Mouse (Mus musculus) CH12.LX (cell line): ENCODE measurements around the gene Olfr96. TPM values are rescaled to one million over a fixed set of nuclear protein-coding genes. Genes with fewer than 3 reads are reported as not detected.
A peak's percentile ranks its signal among the peaks of the same experiment; 100 is the strongest.

Experiments used
- DNase-seq: peaks from one replicate; pipeline ENCODE4 v3.0.0-alpha.2; 2013; ENCODE audit errors: extremely low read depth
- H3K27ac ChIP-seq: 2 replicates; pipeline ENCODE4 v1.5.1; 2012; ENCODE audit warnings: low read depth, mild to moderate bottlenecking, control low read depth, moderate library complexity; ENCODE audit not compliant: insufficient read depth
- H3K27me3 ChIP-seq: replicated peaks from 2 replicates; pipeline ENCODE3; 2012; ENCODE audit warnings: inconsistent platforms
- H3K36me3 ChIP-seq, 2 experiments: replicated peaks in 1 of 2; 2 replicates each; pipeline versions ENCODE3 to v1.6.1; 2012; ENCODE audit warnings: inconsistent platforms in 1 of 2, low read length in 1 of 2, mild to moderate bottlenecking in 1 of 2, mixed read lengths in 1 of 2, moderate library complexity in 1 of 2; ENCODE audit not compliant: control insufficient read depth in 1 of 2, insufficient read depth in 1 of 2
- H3K4me1 ChIP-seq, 2 experiments: 2 replicates each; pipeline ENCODE4 v1.6.1; 2012; ENCODE audit warnings: inconsistent platforms in 1 of 2, moderate library complexity in 1 of 2; ENCODE audit not compliant: insufficient read depth in 2 of 2, control insufficient read depth in 1 of 2
- H3K4me2 ChIP-seq: 2 replicates; pipeline ENCODE4 v1.6.1; 2012; ENCODE audit warnings: low read depth, mild to moderate bottlenecking, control low read depth; ENCODE audit not compliant: poor library complexity, insufficient read depth, severe bottlenecking
- H3K4me3 ChIP-seq, 3 experiments: fragments of 150-350 bp in 1 of 3; sonication (generic) in 1 of 3; replicated peaks in 1 of 3; 2 replicates each; pipeline versions ENCODE3 to v1.5.1; 2011 to 2012; ENCODE audit warnings: low read depth in 2 of 3, low read length in 2 of 3, mild to moderate bottlenecking in 2 of 3, moderate library complexity in 2 of 3, control low read depth in 1 of 3, improper control_type of control experiment in 1 of 3, inconsistent platforms in 1 of 3, mixed read lengths in 1 of 3; ENCODE audit not compliant: poor library complexity in 1 of 3
- H3K79me2 ChIP-seq: replicated peaks from 2 replicates; pipeline ENCODE4 v1.6.1; 2012; ENCODE audit warnings: mild to moderate bottlenecking, moderate library complexity; ENCODE audit not compliant: control insufficient read depth, poor library complexity, insufficient read depth, severe bottlenecking; ENCODE audit errors: extremely low read depth
- H3K9ac ChIP-seq: 2 replicates; pipeline ENCODE4 v1.6.1; 2012; ENCODE audit warnings: low read depth, mild to moderate bottlenecking, control low read depth, moderate library complexity; ENCODE audit not compliant: insufficient read depth
- H3K9me3 ChIP-seq: replicated peaks from 2 replicates; pipeline ENCODE3; 2012; ENCODE audit warnings: low read length, inconsistent platforms, mixed read lengths
- BHLHE40 ChIP-seq: IDR thresholded peaks from 2 replicates; pipeline ENCODE4 v1.6.1; 2011; ENCODE audit warnings: mild to moderate bottlenecking, low read depth, low read length, improper control_type of control experiment
- CTCF ChIP-seq, 2 experiments: IDR thresholded peaks in 1 of 2; conservative IDR thresholded peaks in 1 of 2; 2 replicates each; pipeline ENCODE4 v1.5.1; 2011 to 2012; ENCODE audit warnings: low read depth in 2 of 2, low read length in 2 of 2, improper control_type of control experiment in 1 of 2, inconsistent platforms in 1 of 2, mild to moderate bottlenecking in 1 of 2, moderate library complexity in 1 of 2
- E2F4 ChIP-seq: IDR thresholded peaks from 2 replicates; pipeline ENCODE4 v1.6.1; 2011; ENCODE audit warnings: low read depth, low read length, improper control_type of control experiment; ENCODE audit not compliant: insufficient replicate concordance
- EP300 ChIP-seq: IDR thresholded peaks from 2 replicates; pipeline ENCODE4 v1.6.1; 2011; ENCODE audit warnings: low read length, improper control_type of control experiment
- ETS1 ChIP-seq: conservative IDR thresholded peaks from 2 replicates; pipeline ENCODE4 v1.6.1; 2012; ENCODE audit warnings: low read depth, mild to moderate bottlenecking, inconsistent platforms, low read length, improper control_type of control experiment, moderate library complexity
- MAX ChIP-seq: IDR thresholded peaks from 2 replicates; pipeline ENCODE4 v1.6.1; 2011; ENCODE audit warnings: low read length, improper control_type of control experiment
- MYC ChIP-seq: IDR thresholded peaks from 2 replicates; pipeline ENCODE4 v1.6.1; 2011; ENCODE audit warnings: low read depth, mild to moderate bottlenecking, improper control_type of control experiment, low read length
- NELFE ChIP-seq: IDR thresholded peaks from 2 replicates; pipeline ENCODE4 v1.6.1; 2011; ENCODE audit warnings: low read depth, low read length, improper control_type of control experiment
- POLR2AphosphoS2 ChIP-seq: IDR thresholded peaks from 2 replicates; pipeline ENCODE4 v1.6.1; 2011; ENCODE audit warnings: low read depth, low read length, improper control_type of control experiment
- RAD21 ChIP-seq: IDR thresholded peaks from 2 replicates; pipeline ENCODE4 v1.6.1; 2011; ENCODE audit warnings: low read depth, mild to moderate bottlenecking, low read length, improper control_type of control experiment, moderate library complexity
- SIN3A ChIP-seq: IDR thresholded peaks from 2 replicates; pipeline ENCODE4 v1.6.1; 2012; ENCODE audit warnings: low read length, improper control_type of control experiment, inconsistent platforms
- SMC3 ChIP-seq: IDR thresholded peaks from 2 replicates; pipeline ENCODE4 v1.6.1; 2011; ENCODE audit warnings: low read depth, low read length, improper control_type of control experiment
- TBP ChIP-seq: conservative IDR thresholded peaks from 2 replicates; pipeline ENCODE4 v1.6.1; 2011; ENCODE audit warnings: low read depth, low read length, improper control_type of control experiment
- TCF12 ChIP-seq: IDR thresholded peaks from 2 replicates; pipeline ENCODE4 v1.6.1; 2014; ENCODE audit warnings: low read depth, mild to moderate bottlenecking, inconsistent platforms, low read length, improper control_type of control experiment
- UBTF ChIP-seq: IDR thresholded peaks from 2 replicates; pipeline ENCODE4 v1.6.1; 2012; ENCODE audit warnings: low read depth, mild to moderate bottlenecking, inconsistent platforms, low read length, improper control_type of control experiment, moderate library complexity
- USF1 ChIP-seq: IDR thresholded peaks from 2 replicates; pipeline ENCODE4 v1.6.1; 2014; ENCODE audit warnings: low read depth, mild to moderate bottlenecking, inconsistent platforms, low read length, improper control_type of control experiment
- ZC3H11A ChIP-seq: IDR thresholded peaks from 2 replicates; pipeline ENCODE4 v1.6.1; 2012; ENCODE audit warnings: low read depth, mild to moderate bottlenecking, inconsistent platforms, low read length, improper control_type of control experiment
- dilution Hi-C: fragments of 300-500 bp; cut with MboI; formaldehyde crosslinking; loops from 2 replicates; pipeline ENCODE4 v1.14.3; 2020; ENCODE audit warnings: low sequenced_read_pairs; ENCODE audit not compliant: extremely low pct_unique_long_range_greater_than_20kb, extremely low pct_ligation_motif_present
- in situ Hi-C: fragments of 300-500 bp; cut with MboI; formaldehyde crosslinking; loops from 3 replicates; pipeline ENCODE4 v1.14.3; 2019; ENCODE audit warnings: low sequenced_read_pairs, low pct_ligation_motif_present, low pct_unique_long_range_greater_than_20kb, mixed read lengths
- polyA plus RNA-seq: library from polyadenylated mRNA; unstranded; fragments of >175 nt; gene quantifications from 2 replicates; pipeline ENCODE4 v1.2.1, GENCODE M21; 2012; ENCODE audit warnings: low read depth; ENCODE audit not compliant: insufficient read length
- total RNA-seq, 2 experiments: library from RNA; depleted of rRNA; stranded (reverse); fragments of 300-350 nt in 1 of 2; fragments of >200 nt in 1 of 2; gene quantifications; 2 replicates each; pipeline ENCODE4 v1.2.3; 2012 to 2014

Olfr96 gene
- total and polyA plus RNA-seq, 3 experiments: not detected

DNA sequence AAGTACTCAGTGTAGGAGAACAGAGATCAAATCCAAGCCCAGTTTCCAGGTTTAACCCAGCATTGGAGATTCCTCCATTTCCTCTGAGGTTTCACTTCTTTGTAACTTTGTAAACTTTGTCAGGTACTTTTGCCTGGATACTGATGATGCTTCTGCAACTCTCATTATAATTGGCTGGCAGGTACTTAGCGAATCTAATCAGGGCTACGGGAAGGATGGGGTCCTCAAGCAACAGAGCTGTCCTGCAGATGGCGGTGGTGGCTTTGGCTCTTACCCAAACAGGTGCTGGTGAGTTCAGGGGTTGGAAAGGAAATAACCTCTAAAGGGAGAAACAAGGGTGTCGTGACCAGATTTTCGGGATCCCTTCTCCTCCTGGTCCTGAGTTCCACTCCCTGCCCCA, 26.8 kb downstream of the Olfr96 start (continued):
- TF ChIP-seq UBTF (no peak), BHLHE40 (peak; percentile 35; the same call in 1 of the 2 replicates), NELFE (peak; percentile 55; the same call in 1 of the 2 replicates), ZC3H11A (no peak), MAX (no peak), POLR2AphosphoS2 (no peak), ETS1 (peak; percentile 42; the same call in 1 of the 2 replicates), E2F4 (no peak), SMC3 (peak; percentile 29; the same call in 1 of the 2 replicates)

DNA sequence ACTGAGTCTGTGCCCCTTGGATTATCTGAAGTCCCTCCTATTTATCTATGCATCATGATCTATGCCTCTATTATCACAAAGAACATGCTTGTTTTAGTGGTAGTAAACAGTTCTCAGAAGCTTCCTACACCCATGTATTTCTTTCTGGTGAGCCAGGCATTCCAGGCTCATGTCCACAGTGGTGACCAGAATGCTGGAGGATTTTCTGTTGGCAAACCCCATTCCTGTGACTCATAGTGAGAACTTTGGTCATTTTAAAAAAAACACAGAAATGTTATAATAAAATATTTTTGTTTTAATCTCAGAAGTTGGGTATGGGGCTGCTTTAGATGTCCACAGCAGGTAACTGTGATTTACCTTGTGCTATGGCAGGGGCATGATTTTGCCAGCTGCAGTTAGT, 29.5 kb downstream of the Olfr96 start:
- Histone ChIP-seq H3K9ac (no peak overlapping the region), H3K4me2 (no peak overlapping the region), H3K4me3 (no peak overlapping the region), H3K27me3 (no peaks in the 10 kb centered on the region), H3K9me3 (no peaks in the 10 kb centered on the region), H3K79me2 (no peaks in the 10 kb centered on the region), H3K27ac (no peak overlapping the region), H3K4me1 (peaks cover 0 to 13% of the 10 kb centered on the region in 2 experiments; a peak in 2 of 4 replicates)
- in situ Hi-C loops: no loop called here
- DNase-seq: no peak
- no peak for TF ChIP-seq SIN3A
- TF ChIP-seq, all 38 proteins: peak for 0
- H3K36me3 ChIP-seq: peaks cover 0 to 4% of the 10 kb centered on the region in 2 experiments
- dilution Hi-C loops: no loop called here

DNA sequence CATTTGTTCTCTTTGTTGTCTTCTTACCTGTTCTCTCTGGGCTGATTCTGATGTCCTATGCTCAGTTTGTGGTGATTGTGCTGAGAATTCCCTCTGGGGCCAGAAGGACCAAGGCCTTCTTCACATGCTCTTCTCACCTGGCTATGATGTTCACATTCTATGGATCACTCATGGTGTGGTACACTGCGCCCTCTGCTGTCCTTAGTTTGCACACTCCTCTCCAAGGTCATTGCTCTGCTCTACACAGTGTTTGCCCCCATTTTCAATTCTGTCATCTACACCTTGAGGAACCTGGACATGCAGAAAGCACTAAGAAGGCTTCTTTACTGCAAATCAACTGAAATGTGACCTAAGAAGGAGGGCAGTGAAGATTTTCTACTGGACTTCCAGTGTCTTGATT, 30.6 kb downstream of the Olfr96 start:
- Histone ChIP-seq H3K79me2 (no peaks in the 10 kb centered on the region), H3K9ac (no peak overlapping the region), H3K4me3 (no peak overlapping the region), H3K9me3 (no peaks in the 10 kb centered on the region), H3K27ac (no peak overlapping the region), H3K27me3 (no peaks in the 10 kb centered on the region), H3K4me1 (peaks cover 0 to 13% of the 10 kb centered on the region in 2 experiments; a peak in 2 of 4 replicates), H3K4me2 (no peak overlapping the region), H3K36me3 (peaks cover 0 to 4% of the 10 kb centered on the region in 2 experiments)
- dilution Hi-C loops: no loop called here
- TF ChIP-seq SMC3 (peak; percentile 69), ETS1 (no peak), MYC (no peak), POLR2AphosphoS2 (no peak), CTCF (conservative IDR thresholded peaks at IDR 0.05 in 1 of 2, IDR thresholded peaks at IDR 0.05 in 1 of 2; ENCODE audit: low read depth in 2 of 2, low read length in 2 of 2) (peak; percentile 65 to 83), TCF12 (no peak), USF1 (no peak), RAD21 (peak; percentile 66), EP300 (no peak), TBP (no peak)
- DNase-seq: peak; percentile 66
- in situ Hi-C loops: no loop called here
